Mouse (Mus musculus) layer of hippocampus, adult 8-10 months (tissue): ENCODE measurements around the gene Mapk7. TPM values are rescaled to one million over a fixed set of nuclear protein-coding genes. Genes with fewer than 3 reads are reported as not detected.

Source experiments
- DNase-seq, 2 experiments: peaks; one replicate each; pipeline ENCODE4 v3.0.0; 2022; ENCODE audit warnings: low spot score in 2 of 2
- total RNA-seq, 4 experiments: library from RNA; stranded (reverse); gene quantifications; 2 replicates each; pipeline ENCODE4 v1.2.4; 2022

Mapk7 gene
- total RNA-seq, 4 experiments from 2014 or later = 27.1 to 28.8 (median 28.2) TPM

DNA sequence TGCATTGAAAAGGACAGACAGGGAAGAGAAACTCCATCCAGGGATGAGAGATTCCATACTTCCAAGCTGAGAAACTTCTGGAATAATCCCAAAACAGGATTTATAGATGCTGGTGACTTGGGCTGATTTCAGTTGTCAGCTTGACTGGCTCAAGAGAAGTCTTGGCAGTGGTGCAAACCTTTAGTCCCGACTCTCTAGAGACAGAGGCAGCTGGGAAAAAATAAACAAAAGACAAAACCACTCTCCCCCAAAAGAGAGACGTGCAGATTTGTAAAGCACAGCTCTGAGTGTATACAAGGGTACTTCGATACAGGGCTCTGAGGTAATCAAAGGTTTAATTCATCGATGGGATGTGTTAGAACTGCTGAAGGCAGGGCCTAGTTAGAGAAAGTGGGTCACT lies 28.8 kb downstream of the Mapk7 start:
- DNase-seq = no peak

DNA sequence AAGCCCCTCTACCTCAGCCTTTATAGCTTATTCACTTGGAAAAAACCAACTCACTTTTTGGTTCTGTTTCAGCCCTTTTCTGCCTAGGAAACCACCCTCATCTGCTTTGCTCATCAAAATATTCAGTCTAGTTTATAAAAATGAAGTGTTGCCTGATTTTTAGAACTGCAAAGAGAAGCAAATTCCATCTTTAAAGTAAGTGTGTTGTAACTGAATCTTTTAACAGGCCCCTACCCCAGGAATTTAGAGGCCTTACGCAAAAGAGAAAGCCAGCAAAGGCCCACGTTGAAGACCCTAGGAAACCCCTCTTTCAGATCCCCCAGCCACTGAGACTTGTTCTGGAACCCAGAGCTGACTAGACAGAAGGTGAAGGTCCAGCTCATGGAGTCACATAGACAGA lies 30.1 kb downstream of the Mapk7 start:
- no peak for DNase-seq

- peak in 1 of 2 experiments; percentile 44 for DNase-seq
Observed at GRCm38 (mm10) chr11:61449499-61450292, 44.5 kb downstream of the Mapk7 start.

DNA sequence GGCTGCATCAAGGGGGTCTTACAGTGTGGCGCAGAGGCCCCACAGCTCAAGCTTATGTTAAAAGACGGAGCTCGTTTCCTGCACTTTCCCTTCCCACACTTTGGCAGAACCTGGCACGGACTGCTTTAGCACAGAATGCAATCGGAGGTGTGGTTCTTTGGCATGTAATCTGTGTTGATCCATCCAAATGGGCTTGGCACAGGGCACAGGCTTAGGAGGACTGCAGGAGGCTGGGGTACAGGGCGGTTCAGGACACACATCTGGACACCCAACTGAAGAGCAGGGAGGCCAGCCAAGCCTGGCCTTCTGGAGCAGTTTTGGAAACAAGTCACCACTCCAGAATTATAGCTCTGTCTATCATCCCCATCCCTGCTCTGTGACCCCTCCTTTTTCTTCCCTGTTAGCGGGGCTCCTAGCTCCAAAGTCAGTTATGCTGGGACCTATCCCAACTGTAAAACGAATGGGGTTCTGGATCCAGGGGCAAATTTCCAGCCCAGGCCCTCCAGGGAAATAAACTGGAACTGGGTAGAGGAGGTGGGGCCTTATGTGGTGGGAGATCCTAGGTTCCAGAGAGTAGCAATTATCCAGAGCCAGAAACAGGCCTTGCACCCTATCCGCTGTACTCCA lies 45.5 kb downstream of the Mapk7 start:
- DNase-seq = peak in 1 of 2 experiments; percentile 47

- no peak for DNase-seq
Observed at GRCm38 (mm10) chr11:61448041-61448440, 46.2 kb downstream of the Mapk7 start.

- DNase-seq = no peak
Observed at GRCm38 (mm10) chr11:61447296-61447695, 46.9 kb downstream of the Mapk7 start.

DNA sequence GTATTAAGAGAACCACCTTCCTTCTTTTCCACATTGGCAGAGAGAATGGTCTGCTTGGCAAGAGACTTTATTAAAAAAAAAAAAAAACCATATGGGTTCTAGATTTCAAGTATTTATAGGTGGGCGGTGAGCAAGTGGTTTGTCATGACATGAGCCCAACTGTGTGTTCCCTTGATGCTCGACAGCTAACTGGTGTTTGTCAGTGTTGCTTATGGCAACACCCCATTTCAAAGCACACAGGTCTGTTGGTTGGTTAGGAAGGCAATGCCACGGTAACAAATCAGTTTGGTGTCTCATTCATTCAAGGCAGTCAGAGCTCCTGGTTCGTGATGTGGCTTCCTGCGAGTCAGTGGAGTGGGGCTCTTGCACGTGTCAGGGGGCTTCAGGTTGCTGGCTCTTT lies 50.4 kb downstream of the Mapk7 start:
- no peak for DNase-seq

DNA sequence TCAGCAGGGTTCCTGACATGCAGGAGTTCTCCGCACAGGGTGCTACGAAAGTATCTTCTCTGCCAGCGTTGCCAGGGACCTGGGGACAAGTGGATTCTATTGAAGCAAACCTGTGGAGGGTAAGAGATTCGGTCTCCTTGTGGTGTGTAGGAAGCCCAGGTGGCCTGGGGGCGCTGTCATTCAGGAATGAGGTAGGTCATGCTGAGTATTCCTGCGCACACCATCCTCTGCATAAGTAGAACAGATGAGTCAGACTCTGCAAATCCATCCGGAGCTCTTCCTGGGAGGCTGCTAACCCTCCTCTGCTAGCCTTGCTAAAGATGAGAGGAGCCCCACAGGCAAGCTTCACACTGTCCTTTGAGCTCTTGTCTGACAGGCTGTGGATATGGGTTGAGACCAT lies 52.5 kb downstream of the Mapk7 start:
- DNase-seq = no peak

- DNase-seq = no peak
Observed at GRCm38 (mm10) chr11:61440416-61440815, 53.8 kb downstream of the Mapk7 start.

GRCm38 (mm10) chr11:61439170-61439569 lies 55.0 kb downstream of the Mapk7 start:
- DNase-seq = no peak

Other genes starting within 250 kb of the Mapk7 start
- gene Aldh3a2, start 226.9 kb downstream of the Mapk7 start, total RNA-seq = 10 to 100 TPM; 60.4 to 66.4 (median 61.1) TPM
- under 1 TPM in 3 of 4 experiments, not detected in 1; 0.31 to 0.39 (median 0.32) TPM for gene Slc47a2, start 151.5 kb downstream of the Mapk7 start, total RNA-seq
- 1 to 10 TPM; 1.3 to 2.1 (median 1.5) TPM for gene Slc47a1, start 116.1 kb downstream of the Mapk7 start, total RNA-seq
- 100 to 1,000 TPM; 373 to 488 (median 430) TPM for gene Rnf112, start 40.3 kb downstream of the Mapk7 start, total RNA-seq
- 1 to 10 TPM; 5.1 to 7.5 (median 5.6) TPM for gene Mfap4, start 9.0 kb downstream of the Mapk7 start, total RNA-seq
- gene B9d1, start 10.7 kb upstream of the Mapk7 start, total RNA-seq = 10 to 100 TPM; 43.1 to 52.1 (median 47.2) TPM
- 100 to 1,000 TPM; 123 to 157 (median 152) TPM for gene Epn2, start 85.3 kb upstream of the Mapk7 start, total RNA-seq
- gene Grap, start 158.9 kb upstream of the Mapk7 start, total RNA-seq = 1 to 10 TPM; 4.3 to 6.3 (median 5.2) TPM
- under 1 TPM in 3 of 4 experiments, not detected in 1; 0.06 to 0.20 (median 0.09) TPM for gene Fam83g, start 189.7 kb upstream of the Mapk7 start, total RNA-seq
- under 1 TPM; 0.23 to 0.55 (median 0.41) TPM for gene Slc5a10, start 226.4 kb upstream of the Mapk7 start, total RNA-seq